Mouse (Mus musculus) thymus, adult 2 months (tissue): ENCODE measurements around the gene Nmur2. TPM values are rescaled to one million over a fixed set of nuclear protein-coding genes. Genes with fewer than 3 reads are reported as not detected.

Experiments
- DNase-seq: peaks from one replicate; pipeline ENCODE4 v3.0.0; 2021
- H3K27ac ChIP-seq: fragments of 200-500 bp; 2 replicates; pipeline ENCODE4 v1.5.1; 2012; ENCODE audit warnings: low read length, control low read depth; ENCODE audit not compliant: control insufficient read depth, insufficient read depth
- H3K27me3 ChIP-seq: fragments of 200-500 bp; 2 replicates; pipeline ENCODE4 v1.6.1; 2012; ENCODE audit warnings: mild to moderate bottlenecking, low read length, moderate library complexity, mixed read lengths; ENCODE audit not compliant: control insufficient read depth, insufficient read depth
- H3K36me3 ChIP-seq: fragments of 200-500 bp; 2 replicates; pipeline ENCODE4 v1.6.1; 2012; ENCODE audit warnings: mild to moderate bottlenecking, low read length, moderate library complexity; ENCODE audit not compliant: control insufficient read depth, insufficient read depth
- H3K4me1 ChIP-seq: fragments of 200-500 bp; replicated peaks from 2 replicates; pipeline ENCODE4 v1.6.1; 2012; ENCODE audit warnings: low read length; ENCODE audit not compliant: control insufficient read depth, insufficient read depth
- H3K4me3 ChIP-seq: fragments of 200-500 bp; 2 replicates; pipeline ENCODE4 v1.5.1; 2012; ENCODE audit warnings: mild to moderate bottlenecking, low read length, control low read depth, moderate library complexity; ENCODE audit not compliant: control insufficient read depth, insufficient read depth
- CTCF ChIP-seq: fragments of 200-500 bp; IDR thresholded peaks from 2 replicates; pipeline ENCODE4 v1.5.1; 2012; ENCODE audit warnings: mild to moderate bottlenecking, control low read depth, low read length, moderate library complexity, borderline replicate concordance; ENCODE audit not compliant: control insufficient read depth, poor library complexity, insufficient read depth; ENCODE audit errors: extremely low read depth
- POLR2A ChIP-seq: fragments of 200-500 bp; IDR thresholded peaks from 2 replicates; pipeline ENCODE4 v1.6.1; 2012; ENCODE audit warnings: mild to moderate bottlenecking, low read length, control low read depth, moderate library complexity; ENCODE audit not compliant: control insufficient read depth, poor library complexity, insufficient read depth; ENCODE audit errors: extremely low read depth
- WGBS: fragments of 180-500 bp; shearing (Covaris S2); methylation state at CpG from one replicate; pipeline ENCODE4 v1.1.7; 2018; 5-methylcytosine and 5-hydroxymethylcytosine counted together
- polyA plus RNA-seq: library from polyadenylated mRNA; depleted of rRNA; stranded (reverse); fragments of >200 nt; gene quantifications from 2 replicates; pipeline ENCODE4 v1.2.3, GENCODE M21; 2012; rRNA removed

Gene Nmur2
- polyA plus RNA-seq = 0.11 and 0.28 TPM in 2 replicates

DNA sequence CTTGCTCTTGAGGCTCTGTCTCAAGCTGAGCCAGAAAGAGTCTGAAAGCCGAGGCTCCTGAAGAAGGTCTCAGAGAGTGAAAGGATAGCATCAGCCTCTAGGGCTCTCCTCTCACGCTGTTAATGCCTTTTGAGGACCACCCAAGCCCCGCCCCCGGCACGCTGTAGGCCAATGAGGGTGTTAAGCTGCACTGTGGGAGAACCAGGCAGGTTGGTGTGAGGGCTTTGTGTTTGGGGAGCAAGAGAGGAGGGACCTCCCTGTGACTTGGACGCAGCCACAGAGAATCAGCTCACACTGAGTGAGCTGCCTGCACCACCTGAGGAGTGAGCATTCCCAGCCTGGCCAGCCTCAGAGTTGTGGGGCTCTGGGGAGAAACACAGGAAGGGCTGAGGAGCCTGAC lies at the start of gene Nmur2:
Nmur2 (minus strand) TSS at position 94 of the 400 bp plus-strand sequence.
- TF ChIP-seq CTCF (no peak), POLR2A (no peak)
- Histone ChIP-seq H3K4me3 (no peak within 1 kb of the TSS), H3K27me3 (no peaks in the 10 kb centered on the region), H3K4me1 (no peaks in the 10 kb centered on the region), H3K36me3 (no peaks in the 10 kb centered on the region), H3K27ac (no peak within 1 kb of the TSS)
- no peak for DNase-seq
- whole genome bisulfite sequencing = 18% methylated on average over 6 of the region's 6 CpGs

- DNase-seq = no peak
- 92% methylated on average over 11 of the region's 11 CpGs for WGBS
- TF ChIP-seq CTCF = no peak
- no peak for TF ChIP-seq POLR2A
- Histone ChIP-seq H3K4me1 (no peaks in the 10 kb centered on the region), H3K27me3 (no peaks in the 10 kb centered on the region), H3K27ac (no peak overlapping the region), H3K36me3 (no peaks in the 10 kb centered on the region), H3K4me3 (no peak overlapping the region)
These were observed 48.4 kb upstream of the Nmur2 start for GRCm38 (mm10) chr11:56089127-56089689.

DNA sequence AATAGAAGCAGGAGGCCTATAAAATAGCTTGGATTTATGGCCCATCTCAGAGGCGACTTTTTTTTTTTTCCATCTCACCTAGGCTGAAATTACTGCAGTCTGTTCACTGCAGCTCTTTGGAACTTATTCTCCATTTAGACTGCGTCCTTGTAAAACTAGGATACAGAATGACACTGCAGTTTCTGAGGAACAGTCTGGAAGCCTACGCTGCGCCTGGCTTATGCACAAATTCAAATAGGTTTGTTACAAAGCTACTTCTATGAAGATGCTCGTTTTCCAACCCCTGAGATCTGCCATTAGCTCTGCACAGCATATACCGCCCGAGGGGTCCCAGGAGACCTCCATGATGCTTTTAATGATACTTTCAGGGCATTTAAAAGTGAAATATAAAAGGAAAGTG lies 31.3 kb upstream of the Nmur2 start:
- H3K27me3 ChIP-seq = no peaks in the 10 kb centered on the region
- no peak overlapping the region for H3K4me3 ChIP-seq
- no peak overlapping the region for H3K27ac ChIP-seq
- no peaks in the 10 kb centered on the region for H3K36me3 ChIP-seq
- TF ChIP-seq CTCF = no peak
- TF ChIP-seq POLR2A = no peak
- DNase-seq = no peak
- H3K4me1 ChIP-seq = no peaks in the 10 kb centered on the region
- 92% methylated on average over 7 of the region's 7 CpGs for WGBS

GRCm38 (mm10) chr11:56069658-56070057 lies 28.8 kb upstream of the Nmur2 start:
- Histone ChIP-seq H3K4me1 (no peaks in the 10 kb centered on the region), H3K27ac (no peak overlapping the region), H3K27me3 (no peaks in the 10 kb centered on the region), H3K4me3 (no peak overlapping the region), H3K36me3 (no peaks in the 10 kb centered on the region)
- DNase-seq = no peak
- no peak for TF ChIP-seq POLR2A
- no peak for TF ChIP-seq CTCF
- WGBS = 90% methylated on average over 2 of the region's 2 CpGs

- Histone ChIP-seq H3K4me3 (no peak overlapping the region), H3K36me3 (no peaks in the 10 kb centered on the region), H3K27ac (no peak overlapping the region), H3K4me1 (no peaks in the 10 kb centered on the region), H3K27me3 (no peaks in the 10 kb centered on the region)
- WGBS = 96% methylated on average over 2 of the region's 2 CpGs
- no peak for DNase-seq
- TF ChIP-seq POLR2A = no peak
- TF ChIP-seq CTCF = no peak
These were observed 24.3 kb upstream of the Nmur2 start for GRCm38 (mm10) chr11:56065147-56065546.

GRCm38 (mm10) chr11:56064575-56064974 lies 23.8 kb upstream of the Nmur2 start:
- Histone ChIP-seq H3K36me3 (no peaks in the 10 kb centered on the region), H3K27ac (no peak overlapping the region), H3K4me1 (no peaks in the 10 kb centered on the region), H3K4me3 (no peak overlapping the region), H3K27me3 (no peaks in the 10 kb centered on the region)
- no peak for DNase-seq
- TF ChIP-seq POLR2A (no peak), CTCF (no peak)
- WGBS = 20% methylated on average over 4 of the region's 4 CpGs

GRCm38 (mm10) chr11:56059236-56059635 lies 18.4 kb upstream of the Nmur2 start:
- Histone ChIP-seq H3K4me3 (no peak overlapping the region), H3K4me1 (no peaks in the 10 kb centered on the region), H3K36me3 (no peaks in the 10 kb centered on the region), H3K27me3 (no peaks in the 10 kb centered on the region), H3K27ac (no peak overlapping the region)
- TF ChIP-seq CTCF (no peak), POLR2A (no peak)
- DNase-seq = no peak
- WGBS = 92% methylated on average over 3 of the region's 3 CpGs
